Mouse (Mus musculus) hindbrain, embryonic 10.5 days (tissue): ENCODE data around the gene Eif4a2. TPM values are rescaled to one million over a fixed set of nuclear protein-coding genes. Genes with fewer than 3 reads are reported as not detected.
"Not testable (repeated sequence)": the region's sequence is repeated elsewhere in the genome, so short reads cannot be mapped to it uniquely, and the experiment has no call there.

Experiments used
- DNase-seq: peaks from one replicate; pipeline ENCODE4 v3.0.0-alpha.2; 2017; ENCODE audit warnings: low spot score
- H3K27ac ChIP-seq: fragments of 300-500 bp; sonication (generic); 2 replicates; pipeline ENCODE4 v1.5.1; 2016; ENCODE audit warnings: mild to moderate bottlenecking, moderate library complexity
- H3K27me3 ChIP-seq: fragments of 300-500 bp; sonication (generic); 2 replicates; pipeline ENCODE4 v1.6.1; 2016; ENCODE audit warnings: mild to moderate bottlenecking; ENCODE audit not compliant: poor library complexity, insufficient read depth, severe bottlenecking
- H3K36me3 ChIP-seq: fragments of 300-500 bp; sonication (generic); 2 replicates; pipeline ENCODE4 v1.6.1; 2016; ENCODE audit warnings: mild to moderate bottlenecking, moderate library complexity
- H3K4me1 ChIP-seq: fragments of 300-500 bp; sonication (generic); replicated peaks from 2 replicates; pipeline ENCODE4 v1.6.1; 2016; ENCODE audit warnings: mild to moderate bottlenecking
- H3K4me3 ChIP-seq: fragments of 300-500 bp; sonication (generic); 2 replicates; pipeline ENCODE4 v1.5.1; 2016; ENCODE audit warnings: mild to moderate bottlenecking, moderate library complexity
- H3K9me3 ChIP-seq: fragments of 300-500 bp; sonication (generic); 2 replicates; pipeline ENCODE4 v1.6.1; 2016; ENCODE audit warnings: mild to moderate bottlenecking, moderate library complexity
- WGBS: fragments of 180-500 bp; shearing (Covaris S2); methylation state at CpG from one replicate; pipeline ENCODE4 v1.1.7; 2016; 5-methylcytosine and 5-hydroxymethylcytosine counted together
- polyA plus RNA-seq: library from polyadenylated mRNA; unstranded; fragments of >200 nt; fragmentation: Nextera tagmentation; extraction: Ambion mirVana; gene quantifications from 2 replicates; pipeline ENCODE4 v1.2.1, GENCODE M21; 2016

Gene Eif4a2
- polyA plus RNA-seq, 1 experiment from 2014 or later: 133 TPM

- not testable (repeated sequence) for DNase-seq, H3K4me3 ChIP-seq, H3K27ac ChIP-seq, H3K36me3 ChIP-seq, H3K9me3 ChIP-seq
- WGBS: 88% methylated on average over 8 of the region's 8 CpGs
- H3K27me3 ChIP-seq: peaks cover 18% of the 10 kb centered on the region
- H3K4me1 ChIP-seq: peaks cover 20% of the 10 kb centered on the region
Observed at GRCm38 (mm10) chr16:23097290-23098104, 9.7 kb upstream of the Eif4a2 start.

- DNase-seq, H3K27ac ChIP-seq, H3K9me3 ChIP-seq, H3K4me3 ChIP-seq, H3K36me3 ChIP-seq: not testable (repeated sequence)
- 94% methylated on average over 1 of the region's 1 CpGs for WGBS
- peaks cover 24% of the 10 kb centered on the region for H3K4me1 ChIP-seq
- peaks cover 18% of the 10 kb centered on the region for H3K27me3 ChIP-seq
Observed at GRCm38 (mm10) chr16:23098105-23098452, 9.2 kb upstream of the Eif4a2 start.

DNA sequence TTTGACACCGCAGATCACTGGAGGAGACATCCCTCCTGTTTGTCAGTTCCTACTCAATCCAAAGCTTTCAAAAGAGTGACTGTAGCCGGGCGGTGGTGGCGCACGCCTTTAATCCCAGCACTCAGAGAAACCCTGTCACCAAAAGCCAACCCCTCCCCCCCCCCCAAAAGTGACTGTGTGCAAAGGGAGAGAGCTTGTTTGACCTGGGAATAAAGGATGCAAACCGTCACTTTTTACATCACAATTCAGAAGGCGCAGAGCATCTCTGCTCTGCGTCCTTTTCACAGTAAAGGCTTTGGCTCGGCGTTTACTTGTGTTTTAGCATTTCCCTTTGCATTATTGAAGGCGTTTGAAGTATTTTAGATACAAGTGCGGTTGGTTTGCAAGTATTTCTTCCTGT is 7.6 kb upstream of the Eif4a2 start:
- Histone ChIP-seq H3K4me3 (peak overlapping the region; percentile 52), H3K27ac (peak overlapping the region; percentile 59)
- WGBS: 4% methylated on average over 12 of the region's 12 CpGs

GRCm38 (mm10) chr16:23100099-23100575 is 7.1 kb upstream of the Eif4a2 start:
- Histone ChIP-seq H3K27ac (peak overlapping the region; percentile 59), H3K27me3 (peaks cover 18% of the 10 kb centered on the region), H3K4me1 (peaks cover 24% of the 10 kb centered on the region), H3K9me3 (no peaks in the 10 kb centered on the region), H3K4me3 (peak overlapping the region; percentile 52), H3K36me3 (no peaks in the 10 kb centered on the region)
- WGBS: under 1% methylated on average over 9 of the region's 9 CpGs
- peak; percentile 57 for DNase-seq

More for the DNA sequence above, 7.6 kb upstream of the Eif4a2 start:
- Histone ChIP-seq H3K4me1 (peaks cover 24% of the 10 kb centered on the region), H3K9me3 (no peaks in the 10 kb centered on the region), H3K27me3 (peaks cover 18% of the 10 kb centered on the region), H3K36me3 (no peaks in the 10 kb centered on the region)
- peak; percentile 25 for DNase-seq

DNA sequence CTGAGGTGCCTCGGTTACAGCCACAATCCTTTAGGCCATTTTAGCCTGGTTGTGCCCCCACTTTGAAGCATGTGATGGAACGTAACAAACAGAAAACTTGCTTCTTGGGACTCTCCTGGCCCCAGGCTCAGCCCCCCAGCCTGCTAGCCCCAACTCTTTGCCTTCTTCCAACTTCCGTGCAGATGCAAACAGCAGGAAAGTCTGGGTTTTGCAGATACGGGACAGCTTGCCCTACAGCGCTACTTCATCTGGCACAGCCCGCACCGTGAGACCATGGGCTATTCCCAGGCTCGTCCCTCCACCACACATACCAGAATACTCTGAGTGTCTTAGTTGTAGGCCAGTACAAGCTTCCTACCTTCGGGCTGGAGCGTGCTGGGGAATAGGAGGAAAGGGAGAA is 6.6 kb upstream of the Eif4a2 start:
- H3K9me3 ChIP-seq: no peaks in the 10 kb centered on the region
- H3K27ac ChIP-seq: peak overlapping the region; percentile 59
- 7% methylated on average over 10 of the region's 10 CpGs for WGBS
- no peaks in the 10 kb centered on the region for H3K36me3 ChIP-seq
- peaks cover 18% of the 10 kb centered on the region for H3K27me3 ChIP-seq
- peaks cover 24% of the 10 kb centered on the region for H3K4me1 ChIP-seq
- H3K4me3 ChIP-seq: peak overlapping the region; percentile 52
- DNase-seq: peak; percentile 25

- Histone ChIP-seq H3K4me1 (peaks cover 28% of the 10 kb centered on the region), H3K36me3 (no peaks in the 10 kb centered on the region), H3K27me3 (peaks cover 18% of the 10 kb centered on the region), H3K4me3 (peak overlapping the region; percentile 48), H3K27ac (0 out of 2 replicates have a peak overlapping the region, but pooled peaks have one; percentile 53), H3K9me3 (no peaks in the 10 kb centered on the region)
- DNase-seq: no peak
- 13% methylated on average over 15 of the region's 15 CpGs for WGBS
Observed at GRCm38 (mm10) chr16:23102340-23103037, 4.8 kb upstream of the Eif4a2 start.

- peaks cover 2% of the 10 kb centered on the region for H3K36me3 ChIP-seq
- peak; percentile 27 for DNase-seq
- H3K4me1 ChIP-seq: peaks cover 28% of the 10 kb centered on the region
- H3K9me3 ChIP-seq: no peaks in the 10 kb centered on the region
- H3K27ac ChIP-seq: 0 out of 2 replicates have a peak overlapping the region, but pooled peaks have one; percentile 53
- peaks cover 18% of the 10 kb centered on the region for H3K27me3 ChIP-seq
- H3K4me3 ChIP-seq: peak overlapping the region; percentile 48
- WGBS: 40% methylated on average over 17 of the region's 17 CpGs
Observed at GRCm38 (mm10) chr16:23103038-23103745, 4.1 kb upstream of the Eif4a2 start.

DNA sequence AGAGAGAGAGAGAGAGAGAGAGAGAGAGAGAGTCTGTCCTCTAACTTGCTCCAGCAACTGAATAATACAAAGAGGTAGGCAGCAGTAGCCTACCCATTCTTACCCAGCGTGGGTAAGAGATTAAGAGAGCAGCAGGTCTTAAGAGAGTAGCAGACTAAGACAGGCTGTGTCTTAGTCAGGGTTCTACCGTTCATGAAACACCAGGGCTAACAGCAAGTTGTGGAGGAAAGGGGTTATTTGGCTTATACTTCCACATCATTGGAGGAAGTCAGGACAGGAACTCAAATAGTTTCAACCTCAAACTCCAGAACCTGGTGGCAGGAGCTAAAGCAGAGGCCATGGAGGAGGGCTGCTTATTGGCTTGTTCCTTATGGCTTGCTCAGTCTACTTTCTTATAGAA is 3.4 kb upstream of the Eif4a2 start:
- no peak overlapping the region for H3K4me3 ChIP-seq
- H3K36me3 ChIP-seq: peaks cover 8% of the 10 kb centered on the region
- DNase-seq: no peak
- peaks cover 18% of the 10 kb centered on the region for H3K27me3 ChIP-seq
- no peaks in the 10 kb centered on the region for H3K9me3 ChIP-seq
- WGBS: 66% methylated on average over 2 of the region's 2 CpGs
- no peak overlapping the region for H3K27ac ChIP-seq
- H3K4me1 ChIP-seq: peaks cover 29% of the 10 kb centered on the region

DNA sequence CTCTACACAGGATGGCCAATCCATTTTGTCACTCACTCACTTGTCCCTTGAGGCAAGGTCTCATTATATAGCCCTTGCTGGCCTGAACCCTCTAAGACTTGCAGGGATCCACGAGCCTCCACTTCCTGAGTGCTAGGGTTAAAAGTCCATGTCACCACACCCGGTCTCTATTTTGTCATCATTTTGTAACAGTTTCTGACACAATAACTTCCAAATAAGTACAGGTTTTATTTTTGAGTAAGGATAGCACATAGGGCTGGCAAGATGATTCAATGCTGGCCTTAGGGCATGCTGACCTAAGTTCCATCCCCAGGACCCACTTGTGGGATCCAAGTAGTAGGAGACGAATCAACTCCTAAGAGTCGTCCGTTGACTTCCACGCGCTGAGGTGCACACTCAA is 1.1 kb upstream of the Eif4a2 start:
- peaks cover 31% of the 10 kb centered on the region for H3K36me3 ChIP-seq
- DNase-seq: no peak
- H3K27ac ChIP-seq: no peak overlapping the region
- peaks cover 28% of the 10 kb centered on the region for H3K4me1 ChIP-seq
- no peaks in the 10 kb centered on the region for H3K9me3 ChIP-seq
- no peaks in the 10 kb centered on the region for H3K27me3 ChIP-seq
- no peak overlapping the region for H3K4me3 ChIP-seq
- WGBS: 73% methylated on average over 7 of the region's 7 CpGs

DNA sequence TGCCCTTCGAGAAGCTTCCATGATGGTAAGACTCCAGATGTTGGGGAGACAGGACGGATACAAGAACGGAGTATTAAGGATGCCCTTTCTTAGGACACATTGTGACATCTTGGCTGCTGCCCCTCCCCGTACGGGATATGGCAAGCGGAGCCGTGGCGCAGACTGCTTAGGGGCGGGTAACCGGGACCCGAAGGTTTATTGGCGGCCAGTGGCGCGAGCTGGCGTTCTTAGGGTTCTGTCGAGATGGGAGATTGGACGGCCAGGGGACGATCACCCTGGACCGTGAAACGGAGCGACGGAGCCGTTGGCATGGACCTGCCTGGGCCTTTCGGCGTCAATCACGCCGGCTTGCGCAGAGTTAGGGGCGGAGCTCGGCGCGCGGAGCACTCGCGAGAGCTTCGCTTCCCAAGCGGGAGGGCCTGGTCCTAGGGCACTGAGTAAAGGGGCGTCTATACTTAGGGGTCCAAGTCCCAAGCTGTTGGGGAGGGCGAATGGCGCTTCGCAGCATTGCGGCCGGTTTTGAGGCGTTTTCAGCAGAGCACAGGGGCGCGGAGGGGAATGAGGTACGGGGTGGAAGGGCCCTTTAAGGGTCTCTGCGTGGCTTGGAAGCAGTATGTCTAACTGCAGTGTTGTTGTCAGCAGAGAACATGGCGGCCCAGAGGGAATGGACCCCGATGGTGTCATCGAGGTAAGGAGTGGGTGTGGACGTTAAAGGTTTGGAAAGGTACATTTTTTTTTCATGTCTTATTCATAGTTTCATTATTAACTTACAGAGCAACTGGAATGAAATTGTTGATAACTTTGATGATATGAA is 909 bp downstream of the Eif4a2 start:
- Histone ChIP-seq H3K9me3 (no peaks in the 10 kb centered on the region), H3K4me3 (peak overlapping the region; percentile 98), H3K27ac (peak overlapping the region; percentile 99), H3K36me3 (peaks cover 51% of the 10 kb centered on the region), H3K27me3 (no peaks in the 10 kb centered on the region), H3K4me1 (peaks cover 21% of the 10 kb centered on the region)
- under 1% methylated on average over 52 of the region's 52 CpGs for WGBS
- peak; percentile 85 for DNase-seq

DNA sequence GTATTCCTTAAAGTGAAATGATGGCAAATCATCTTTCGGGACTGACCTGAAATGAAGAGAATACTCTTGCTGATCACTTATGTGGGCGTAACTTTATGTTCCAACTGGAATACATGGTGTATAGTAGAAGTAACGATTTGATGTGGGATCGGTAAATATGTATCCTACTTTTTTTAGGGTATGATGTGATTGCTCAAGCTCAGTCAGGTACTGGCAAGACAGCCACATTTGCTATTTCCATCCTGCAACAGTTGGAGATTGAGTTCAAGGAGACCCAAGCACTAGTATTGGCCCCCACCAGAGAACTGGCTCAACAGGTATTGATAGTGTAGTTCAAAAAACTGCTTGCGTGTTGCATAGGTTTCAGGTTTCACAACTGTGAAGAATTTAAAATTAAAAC is 1.7 kb downstream of the Eif4a2 start:
- DNase-seq: no peak
- Histone ChIP-seq H3K27me3 (no peaks in the 10 kb centered on the region), H3K27ac (peak overlapping the region; percentile 99), H3K9me3 (no peaks in the 10 kb centered on the region), H3K4me1 (peaks cover 21% of the 10 kb centered on the region), H3K4me3 (peak overlapping the region; percentile 98), H3K36me3 (peaks cover 56% of the 10 kb centered on the region)
- 9% methylated on average over 5 of the region's 5 CpGs for WGBS
